Mouse (Mus musculus) liver, postnatal 0 days (tissue): ENCODE results near the gene Rere. TPM values are rescaled to one million over a fixed set of nuclear protein-coding genes. Genes with fewer than 3 reads are reported as not detected.

Experiments used
- ATAC-seq: fragments of 200-750 bp; cut with Nextera tagmentation; 2 replicates; pipeline ENCODE4 v1.8.0; 2017; ENCODE audit warnings: mild to moderate bottlenecking, moderate library complexity
- DNase-seq: peaks from one replicate; pipeline ENCODE4 v3.0.0-alpha.2; 2016
- H3K27ac ChIP-seq: fragments of 300-500 bp; sonication (generic); 2 replicates; pipeline ENCODE4 v1.5.1; 2014; ENCODE audit warnings: antibody characterized with exemption, moderate library complexity, mild to moderate bottlenecking, low read depth
- H3K27me3 ChIP-seq: fragments of 300-500 bp; sonication (generic); 2 replicates; pipeline ENCODE4 v1.6.1; 2014; ENCODE audit warnings: low read length, control low read depth, mixed read lengths; ENCODE audit not compliant: insufficient read depth
- H3K36me3 ChIP-seq: fragments of 300-500 bp; sonication (generic); replicated peaks from 2 replicates; pipeline ENCODE4 v1.6.1; 2014; ENCODE audit warnings: mild to moderate bottlenecking, control low read depth, low read length, moderate library complexity, mixed read lengths; ENCODE audit not compliant: insufficient read depth
- H3K4me1 ChIP-seq: fragments of 300-500 bp; sonication (generic); 2 replicates; pipeline ENCODE4 v1.6.1; 2014; ENCODE audit warnings: antibody characterized with exemption, mild to moderate bottlenecking, control low read depth; ENCODE audit not compliant: insufficient read depth
- H3K4me2 ChIP-seq: fragments of 300-500 bp; sonication (generic); 2 replicates; pipeline ENCODE4 v1.6.1; 2014; ENCODE audit warnings: low read depth, mild to moderate bottlenecking, low read length, moderate library complexity, mixed read lengths
- H3K4me3 ChIP-seq: fragments of 300-500 bp; sonication (generic); 2 replicates; pipeline ENCODE4 v1.5.1; 2014; ENCODE audit warnings: low read depth, low read length
- H3K9ac ChIP-seq: fragments of 300-500 bp; sonication (generic); replicated peaks from 2 replicates; pipeline ENCODE4 v1.6.1; 2014; ENCODE audit warnings: mild to moderate bottlenecking, moderate library complexity
- H3K9me3 ChIP-seq: fragments of 300-500 bp; sonication (generic); 2 replicates; pipeline ENCODE4 v1.6.1; 2016; ENCODE audit warnings: mild to moderate bottlenecking, control low read depth, low read length, mixed read lengths
- CTCF ChIP-seq: sonication (generic); IDR thresholded peaks from 2 replicates; pipeline ENCODE4 v1.5.1; 2016; ENCODE audit warnings: antibody characterized with exemption, low read depth
- EP300 ChIP-seq: IDR thresholded peaks from 2 replicates; pipeline ENCODE4 v1.6.1; 2016; ENCODE audit warnings: antibody characterized with exemption, low read depth, mild to moderate bottlenecking
- WGBS: fragments of 180-500 bp; shearing (Covaris S2); extraction: QIAGEN DNeasy Blood & Tissue Kit; methylation state at CpG from one replicate; pipeline ENCODE4 v1.1.7; 2014; ENCODE audit not compliant: insufficient replicate concordance; 5-methylcytosine and 5-hydroxymethylcytosine counted together
- polyA plus RNA-seq: library from polyadenylated mRNA; unstranded; fragments of >200 nt; fragmentation: Nextera tagmentation; extraction: Ambion mirVana; gene quantifications from 2 replicates; pipeline ENCODE4 v1.2.1, GENCODE M21; 2015

The Rere gene
- polyA plus RNA-seq, 1 experiment from 2014 or later = 4.3 TPM

GRCm38 (mm10) chr4:150456452-150456851, 175.0 kb downstream of the Rere start:
- DNase-seq (no peak), ATAC-seq (no peak)
- no peak overlapping the region for H3K9ac ChIP-seq
- TF ChIP-seq CTCF (no peak), EP300 (no peak)
- H3K4me1 ChIP-seq = peaks cover 44% of the 10 kb centered on the region
- 87% methylated on average over 7 of the region's 7 CpGs for WGBS
- no peak overlapping the region for H3K4me3 ChIP-seq
- no peaks in the 10 kb centered on the region for H3K9me3 ChIP-seq
- no peak overlapping the region for H3K4me2 ChIP-seq
- H3K27me3 ChIP-seq = no peaks in the 10 kb centered on the region
- no peaks in the 10 kb centered on the region for H3K36me3 ChIP-seq
- H3K27ac ChIP-seq = no peak overlapping the region

GRCm38 (mm10) chr4:150456886-150457285, 175.4 kb downstream of the Rere start:
- 84% methylated on average over 2 of the region's 2 CpGs for WGBS

GRCm38 (mm10) chr4:150457353-150457752, 175.9 kb downstream of the Rere start:
- H3K9me3 ChIP-seq = no peaks in the 10 kb centered on the region
- DNase-seq (no peak), ATAC-seq (no peak)
- 0 out of 2 replicates have a peak overlapping the region, but pooled peaks have one; percentile 4 for H3K27ac ChIP-seq
- no peak overlapping the region for H3K4me3 ChIP-seq
- H3K9ac ChIP-seq = no peak overlapping the region
- 55% methylated on average over 4 of the region's 4 CpGs for WGBS
- H3K36me3 ChIP-seq = no peaks in the 10 kb centered on the region
- H3K4me2 ChIP-seq = no peak overlapping the region
- H3K4me1 ChIP-seq = peaks cover 41% of the 10 kb centered on the region
- H3K27me3 ChIP-seq = no peaks in the 10 kb centered on the region
- TF ChIP-seq EP300 (no peak), CTCF (no peak)

More at GRCm38 (mm10) chr4:150456886-150457285, 175.4 kb downstream of the Rere start:
- Histone ChIP-seq H3K27ac (0 out of 2 replicates have a peak overlapping the region, but pooled peaks have one; percentile 4), H3K36me3 (no peaks in the 10 kb centered on the region), H3K27me3 (no peaks in the 10 kb centered on the region), H3K4me1 (peaks cover 44% of the 10 kb centered on the region), H3K4me3 (no peak overlapping the region), H3K9ac (no peak overlapping the region), H3K9me3 (no peaks in the 10 kb centered on the region), H3K4me2 (no peak overlapping the region)
- DNase-seq (no peak), ATAC-seq (no peak)
- TF ChIP-seq CTCF (no peak), EP300 (no peak)

GRCm38 (mm10) chr4:150457771-150458170, 176.3 kb downstream of the Rere start:
- DNase-seq = no peak
- Histone ChIP-seq H3K9ac (no peak overlapping the region), H3K27me3 (no peaks in the 10 kb centered on the region), H3K9me3 (no peaks in the 10 kb centered on the region), H3K4me3 (no peak overlapping the region), H3K27ac (0 out of 2 replicates have a peak overlapping the region, but pooled peaks have one; percentile 4), H3K4me1 (peaks cover 44% of the 10 kb centered on the region), H3K4me2 (no peak overlapping the region), H3K36me3 (no peaks in the 10 kb centered on the region)
- no peak for ATAC-seq
- TF ChIP-seq EP300 (no peak), CTCF (no peak)
- 66% methylated on average over 7 of the region's 7 CpGs for WGBS

- H3K27ac ChIP-seq = 0 out of 2 replicates have a peak overlapping the region, but pooled peaks have one; percentile 30
- H3K4me2 ChIP-seq = peak overlapping the region; percentile 30; the same call in 1 of the 2 replicates
- ATAC-seq (no peak), DNase-seq (no peak)
- no peaks in the 10 kb centered on the region for H3K9me3 ChIP-seq
- H3K27me3 ChIP-seq = no peaks in the 10 kb centered on the region
- H3K36me3 ChIP-seq = no peaks in the 10 kb centered on the region
- H3K4me3 ChIP-seq = no peak overlapping the region
- no peak for TF ChIP-seq CTCF
- peaks cover 44% of the 10 kb centered on the region for H3K4me1 ChIP-seq
- 39% methylated on average over 6 of the region's 6 CpGs for WGBS
- no peak overlapping the region for H3K9ac ChIP-seq
Measured at GRCm38 (mm10) chr4:150459022-150459794, 177.8 kb downstream of the Rere start.

- Histone ChIP-seq H3K27ac (peak overlapping the region; percentile 61), H3K4me3 (no peak overlapping the region), H3K4me1 (peaks cover 37% of the 10 kb centered on the region), H3K4me2 (no peak overlapping the region), H3K36me3 (no peaks in the 10 kb centered on the region), H3K9me3 (no peaks in the 10 kb centered on the region), H3K9ac (no peak overlapping the region), H3K27me3 (no peaks in the 10 kb centered on the region)
- WGBS = 78% methylated on average over 5 of the region's 5 CpGs
- DNase-seq (no peak), ATAC-seq (no peak)
- no peak for TF ChIP-seq EP300
- no peak for TF ChIP-seq CTCF
Measured at GRCm38 (mm10) chr4:150460451-150460850, 179.0 kb downstream of the Rere start.
